Mouse (Mus musculus) CH12.LX (cell line): ENCODE data around the gene Gm10295. TPM values are rescaled to one million over a fixed set of nuclear protein-coding genes. Genes with fewer than 3 reads are reported as not detected.

Experiments used
- DNase-seq: peaks from one replicate; pipeline ENCODE4 v3.0.0-alpha.2; 2013; ENCODE audit errors: extremely low read depth
- H3K27ac ChIP-seq: 2 replicates; pipeline ENCODE4 v1.5.1; 2012; ENCODE audit warnings: low read depth, mild to moderate bottlenecking, control low read depth, moderate library complexity; ENCODE audit not compliant: insufficient read depth
- H3K27me3 ChIP-seq: replicated peaks from 2 replicates; pipeline ENCODE3; 2012; ENCODE audit warnings: inconsistent platforms
- H3K36me3 ChIP-seq, 2 experiments: replicated peaks in 1 of 2; 2 replicates each; pipeline versions ENCODE3 to v1.6.1; 2012; ENCODE audit warnings: inconsistent platforms in 1 of 2, low read length in 1 of 2, mild to moderate bottlenecking in 1 of 2, mixed read lengths in 1 of 2, moderate library complexity in 1 of 2; ENCODE audit not compliant: control insufficient read depth in 1 of 2, insufficient read depth in 1 of 2
- H3K4me1 ChIP-seq, 2 experiments: 2 replicates each; pipeline ENCODE4 v1.6.1; 2012; ENCODE audit warnings: inconsistent platforms in 1 of 2, moderate library complexity in 1 of 2; ENCODE audit not compliant: insufficient read depth in 2 of 2, control insufficient read depth in 1 of 2
- H3K4me2 ChIP-seq: 2 replicates; pipeline ENCODE4 v1.6.1; 2012; ENCODE audit warnings: low read depth, mild to moderate bottlenecking, control low read depth; ENCODE audit not compliant: poor library complexity, insufficient read depth, severe bottlenecking
- H3K4me3 ChIP-seq, 3 experiments: fragments of 150-350 bp in 1 of 3; sonication (generic) in 1 of 3; replicated peaks in 1 of 3; 2 replicates each; pipeline versions ENCODE3 to v1.5.1; 2011 to 2012; ENCODE audit warnings: low read depth in 2 of 3, low read length in 2 of 3, mild to moderate bottlenecking in 2 of 3, moderate library complexity in 2 of 3, control low read depth in 1 of 3, improper control_type of control experiment in 1 of 3, inconsistent platforms in 1 of 3, mixed read lengths in 1 of 3; ENCODE audit not compliant: poor library complexity in 1 of 3
- H3K79me2 ChIP-seq: replicated peaks from 2 replicates; pipeline ENCODE4 v1.6.1; 2012; ENCODE audit warnings: mild to moderate bottlenecking, moderate library complexity; ENCODE audit not compliant: control insufficient read depth, poor library complexity, insufficient read depth, severe bottlenecking; ENCODE audit errors: extremely low read depth
- H3K9ac ChIP-seq: 2 replicates; pipeline ENCODE4 v1.6.1; 2012; ENCODE audit warnings: low read depth, mild to moderate bottlenecking, control low read depth, moderate library complexity; ENCODE audit not compliant: insufficient read depth
- H3K9me3 ChIP-seq: replicated peaks from 2 replicates; pipeline ENCODE3; 2012; ENCODE audit warnings: low read length, inconsistent platforms, mixed read lengths
- CHD1 ChIP-seq: IDR thresholded peaks from 2 replicates; pipeline ENCODE4 v1.6.1; 2012; ENCODE audit warnings: low read depth, low read length, improper control_type of control experiment, inconsistent platforms
- CHD2 ChIP-seq: IDR thresholded peaks from 2 replicates; pipeline ENCODE4 v1.6.1; 2011; ENCODE audit warnings: low read length, improper control_type of control experiment
- E2F4 ChIP-seq: IDR thresholded peaks from 2 replicates; pipeline ENCODE4 v1.6.1; 2011; ENCODE audit warnings: low read depth, low read length, improper control_type of control experiment; ENCODE audit not compliant: insufficient replicate concordance
- ELF1 ChIP-seq: IDR thresholded peaks from 2 replicates; pipeline ENCODE4 v1.6.1; 2014; ENCODE audit warnings: low read depth, mild to moderate bottlenecking, inconsistent platforms, low read length, improper control_type of control experiment
- EP300 ChIP-seq: IDR thresholded peaks from 2 replicates; pipeline ENCODE4 v1.6.1; 2011; ENCODE audit warnings: low read length, improper control_type of control experiment
- ETS1 ChIP-seq: conservative IDR thresholded peaks from 2 replicates; pipeline ENCODE4 v1.6.1; 2012; ENCODE audit warnings: low read depth, mild to moderate bottlenecking, inconsistent platforms, low read length, improper control_type of control experiment, moderate library complexity
- GABPA ChIP-seq: IDR thresholded peaks from 2 replicates; pipeline ENCODE4 v1.6.1; 2012; ENCODE audit warnings: low read depth, low read length, improper control_type of control experiment, inconsistent platforms; ENCODE audit not compliant: insufficient replicate concordance
- HCFC1 ChIP-seq: IDR thresholded peaks from 2 replicates; pipeline ENCODE4 v1.6.1; 2012; ENCODE audit warnings: low read depth, mild to moderate bottlenecking, inconsistent platforms, low read length, improper control_type of control experiment
- IRF4 ChIP-seq: IDR thresholded peaks from 2 replicates; pipeline ENCODE4 v1.6.1; 2014; ENCODE audit warnings: low read depth, mild to moderate bottlenecking, inconsistent platforms, low read length, improper control_type of control experiment
- MAX ChIP-seq: IDR thresholded peaks from 2 replicates; pipeline ENCODE4 v1.6.1; 2011; ENCODE audit warnings: low read length, improper control_type of control experiment
- MEF2A ChIP-seq: IDR thresholded peaks from 2 replicates; pipeline ENCODE4 v1.6.1; 2014; ENCODE audit warnings: low read depth, mild to moderate bottlenecking, inconsistent platforms, low read length, improper control_type of control experiment, borderline replicate concordance
- MYC ChIP-seq: IDR thresholded peaks from 2 replicates; pipeline ENCODE4 v1.6.1; 2011; ENCODE audit warnings: low read depth, mild to moderate bottlenecking, improper control_type of control experiment, low read length
- NRF1 ChIP-seq: IDR thresholded peaks from 2 replicates; pipeline ENCODE4 v1.6.1; 2014; ENCODE audit warnings: low read depth, mild to moderate bottlenecking, inconsistent platforms, low read length, improper control_type of control experiment, moderate library complexity
- POLR2AphosphoS2 ChIP-seq: IDR thresholded peaks from 2 replicates; pipeline ENCODE4 v1.6.1; 2011; ENCODE audit warnings: low read depth, low read length, improper control_type of control experiment
- RAD21 ChIP-seq: IDR thresholded peaks from 2 replicates; pipeline ENCODE4 v1.6.1; 2011; ENCODE audit warnings: low read depth, mild to moderate bottlenecking, low read length, improper control_type of control experiment, moderate library complexity
- SMC3 ChIP-seq: IDR thresholded peaks from 2 replicates; pipeline ENCODE4 v1.6.1; 2011; ENCODE audit warnings: low read depth, low read length, improper control_type of control experiment
- TCF12 ChIP-seq: IDR thresholded peaks from 2 replicates; pipeline ENCODE4 v1.6.1; 2014; ENCODE audit warnings: low read depth, mild to moderate bottlenecking, inconsistent platforms, low read length, improper control_type of control experiment
- UBTF ChIP-seq: IDR thresholded peaks from 2 replicates; pipeline ENCODE4 v1.6.1; 2012; ENCODE audit warnings: low read depth, mild to moderate bottlenecking, inconsistent platforms, low read length, improper control_type of control experiment, moderate library complexity
- USF1 ChIP-seq: IDR thresholded peaks from 2 replicates; pipeline ENCODE4 v1.6.1; 2014; ENCODE audit warnings: low read depth, mild to moderate bottlenecking, inconsistent platforms, low read length, improper control_type of control experiment
- ZKSCAN1 ChIP-seq: IDR thresholded peaks from 2 replicates; pipeline ENCODE4 v1.6.1; 2012; ENCODE audit warnings: low read depth, inconsistent platforms, low read length, improper control_type of control experiment, borderline replicate concordance
- dilution Hi-C: fragments of 300-500 bp; cut with MboI; formaldehyde crosslinking; loops from 2 replicates; pipeline ENCODE4 v1.14.3; 2020; ENCODE audit warnings: low sequenced_read_pairs; ENCODE audit not compliant: extremely low pct_unique_long_range_greater_than_20kb, extremely low pct_ligation_motif_present
- in situ Hi-C: fragments of 300-500 bp; cut with MboI; formaldehyde crosslinking; loops from 3 replicates; pipeline ENCODE4 v1.14.3; 2019; ENCODE audit warnings: low sequenced_read_pairs, low pct_ligation_motif_present, low pct_unique_long_range_greater_than_20kb, mixed read lengths
- polyA plus RNA-seq: library from polyadenylated mRNA; unstranded; fragments of >175 nt; gene quantifications from 2 replicates; pipeline ENCODE4 v1.2.1, GENCODE M21; 2012; ENCODE audit warnings: low read depth; ENCODE audit not compliant: insufficient read length
- total RNA-seq, 2 experiments: library from RNA; depleted of rRNA; stranded (reverse); fragments of 300-350 nt in 1 of 2; fragments of >200 nt in 1 of 2; gene quantifications; 2 replicates each; pipeline ENCODE4 v1.2.3; 2012 to 2014

Gm10295 gene
- total and polyA plus RNA-seq, 3 experiments, result not detected

DNA sequence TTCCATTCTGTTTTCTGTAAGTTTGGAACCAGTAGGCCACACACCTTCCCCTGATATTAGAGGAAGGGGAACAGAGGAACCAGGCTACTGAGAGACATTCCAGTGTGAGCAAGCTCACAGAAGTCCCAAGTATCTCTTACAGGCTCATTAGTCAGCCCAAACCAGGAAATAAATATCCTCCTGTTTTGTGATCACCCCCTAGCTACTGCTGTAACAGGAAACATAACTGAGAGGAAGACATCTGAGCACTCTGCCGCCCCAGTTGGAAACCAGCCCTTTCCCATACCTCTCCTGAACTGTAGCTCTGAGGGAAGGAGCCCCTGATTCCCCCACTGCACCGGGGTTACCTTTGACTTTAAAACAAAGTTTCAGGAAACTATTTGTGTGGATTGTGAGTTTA lies 19.5 kb upstream of the Gm10295 start:
- H3K27me3 ChIP-seq, result no peaks in the 10 kb centered on the region
- dilution Hi-C loops, result no loop called here
- H3K4me1 ChIP-seq, result no peaks in the 10 kb centered on the region
- in situ Hi-C loops, result no loop called here
- TF ChIP-seq MEF2A, result no peak
- no peak for TF ChIP-seq E2F4
- no peak for TF ChIP-seq MAX
- no peak for DNase-seq
- no peaks in the 10 kb centered on the region for H3K36me3 ChIP-seq
- H3K9me3 ChIP-seq, result peaks cover 66% of the 10 kb centered on the region
- no peak overlapping the region for H3K27ac ChIP-seq
- no peak overlapping the region for H3K4me3 ChIP-seq
- H3K79me2 ChIP-seq, result no peaks in the 10 kb centered on the region
- no peak overlapping the region for H3K4me2 ChIP-seq
- no peak overlapping the region for H3K9ac ChIP-seq

DNA sequence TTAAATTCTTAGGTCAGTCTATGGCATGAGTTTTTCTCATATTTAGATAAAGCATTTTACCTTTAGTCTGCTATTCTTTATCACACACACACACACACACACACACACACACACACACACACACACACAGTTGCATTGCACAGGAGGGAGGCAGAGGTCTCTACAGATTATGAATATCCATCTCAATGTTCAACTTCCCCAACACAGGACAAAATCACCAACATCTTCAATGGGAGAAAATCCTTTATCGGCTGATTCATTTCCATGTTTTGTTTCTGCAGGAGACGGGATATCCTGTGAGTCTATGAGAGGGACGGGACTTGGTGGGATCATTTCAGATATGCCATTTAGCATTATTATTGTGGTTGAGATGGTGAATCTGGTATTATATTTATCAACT lies 18.8 kb upstream of the Gm10295 start:
- Histone ChIP-seq H3K4me1 (no peaks in the 10 kb centered on the region), H3K79me2 (no peaks in the 10 kb centered on the region), H3K9me3 (peaks cover 64% of the 10 kb centered on the region), H3K9ac (no peak overlapping the region), H3K4me2 (no peak overlapping the region), H3K36me3 (no peaks in the 10 kb centered on the region), H3K27ac (no peak overlapping the region), H3K4me3 (no peak overlapping the region), H3K27me3 (no peaks in the 10 kb centered on the region)
- TF ChIP-seq TCF12 (no peak), ETS1 (no peak), SMC3 (no peak), MYC (no peak), IRF4 (no peak), ELF1 (no peak), POLR2AphosphoS2 (no peak), CHD2 (no peak), ZKSCAN1 (no peak), RAD21 (no peak), MAX (no peak), CHD1 (no peak), HCFC1 (no peak), EP300 (no peak), GABPA (no peak), USF1 (no peak), UBTF (no peak), NRF1 (no peak)
- in situ Hi-C loops, result no loop called here
- dilution Hi-C loops, result no loop called here
- no peak for DNase-seq
